Mouse (Mus musculus): ENCODE measurements around the gene Gm45140. TPM values are rescaled to one million over a fixed set of nuclear protein-coding genes. Genes with fewer than 3 reads are reported as not detected.
A peak's percentile ranks its signal among the peaks of the same experiment; 100 is the strongest.
"Not testable (repeated sequence)": the region's sequence is repeated elsewhere in the genome, so short reads cannot be mapped to it uniquely, and the experiment has no call there.

Gene Gm45140
- polyA plus RNA-seq, 2 experiments: 2.7 to 9.1 TPM

GRCm38 (mm10) chr6:87776663-87777062 is 58.9 kb downstream of the Gm45140 start:
- ATAC-seq (ENCODE audit: low FRiP score, low read depth) (no peak), DNase-seq (ENCODE audit: low spot score) (no peak)
- H3K4me1 ChIP-seq (ENCODE audit: control insufficient read depth, insufficient read depth, low read length): no peaks in the 10 kb centered on the region; the same call in 1 of the 2 replicates
- no peak overlapping the region for H3K4me3 ChIP-seq (replicated peaks; ENCODE audit: low read length)
- WGBS: 82% methylated on average over 1 of the region's 1 CpGs
- no peaks in the 10 kb centered on the region for H3K36me3 ChIP-seq (ENCODE audit: control insufficient read depth, insufficient read depth, low read length)
- no peak for TF ChIP-seq POLR2A (IDR thresholded peaks at IDR 0.05; ENCODE audit: borderline replicate concordance, extremely low read depth, insufficient read depth, insufficient read length)
- no peaks in the 10 kb centered on the region for H3K27me3 ChIP-seq (ENCODE audit: control insufficient read depth, insufficient read depth, low read length)
- no peak overlapping the region for H3K9ac ChIP-seq (ENCODE audit: low read depth, low read length, severe bottlenecking)
- H3K9me3 ChIP-seq (ENCODE audit: control insufficient read depth, low read length): no peaks in the 10 kb centered on the region
- no peak overlapping the region for H3K4me2 ChIP-seq (replicated peaks; ENCODE audit: low read depth, low read length, severe bottlenecking)
- no peak overlapping the region for H3K27ac ChIP-seq (replicated peaks; ENCODE audit: low read depth, low read length)

- Histone ChIP-seq H3K36me3 (ENCODE audit: control insufficient read depth, insufficient read depth, low read length) (no peaks in the 10 kb centered on the region), H3K27me3 (ENCODE audit: control insufficient read depth, insufficient read depth, low read length) (no peaks in the 10 kb centered on the region), H3K4me2 (replicated peaks; ENCODE audit: low read depth, low read length, severe bottlenecking) (no peak overlapping the region), H3K9ac (ENCODE audit: low read depth, low read length, severe bottlenecking) (no peak overlapping the region), H3K4me3 (replicated peaks; ENCODE audit: low read length) (no peak overlapping the region), H3K27ac (replicated peaks; ENCODE audit: low read depth, low read length) (no peak overlapping the region), H3K4me1 (ENCODE audit: control insufficient read depth, insufficient read depth, low read length) (no peaks in the 10 kb centered on the region; the same call in 1 of the 2 replicates), H3K9me3 (ENCODE audit: control insufficient read depth, low read length) (no peaks in the 10 kb centered on the region)
- DNase-seq (ENCODE audit: low spot score): no peak
- ATAC-seq (ENCODE audit: low FRiP score, low read depth): no peak
- WGBS: 77% methylated on average over 3 of the region's 3 CpGs
- TF ChIP-seq POLR2A (IDR thresholded peaks at IDR 0.05; ENCODE audit: borderline replicate concordance, extremely low read depth, insufficient read depth, insufficient read length): no peak
Observed at GRCm38 (mm10) chr6:87775588-87776245, 59.9 kb downstream of the Gm45140 start.

GRCm38 (mm10) chr6:87774909-87775308 is 60.7 kb downstream of the Gm45140 start:
- Histone ChIP-seq H3K27me3 (ENCODE audit: control insufficient read depth, insufficient read depth, low read length) (no peaks in the 10 kb centered on the region), H3K4me2 (replicated peaks; ENCODE audit: low read depth, low read length, severe bottlenecking) (no peak overlapping the region), H3K4me1 (ENCODE audit: control insufficient read depth, insufficient read depth, low read length) (no peaks in the 10 kb centered on the region; the same call in 1 of the 2 replicates), H3K4me3 (replicated peaks; ENCODE audit: low read length) (no peak overlapping the region), H3K9ac (ENCODE audit: low read depth, low read length, severe bottlenecking) (no peak overlapping the region), H3K9me3 (ENCODE audit: control insufficient read depth, low read length) (no peaks in the 10 kb centered on the region), H3K36me3 (ENCODE audit: control insufficient read depth, insufficient read depth, low read length) (no peaks in the 10 kb centered on the region), H3K27ac (replicated peaks; ENCODE audit: low read depth, low read length) (no peak overlapping the region)
- DNase-seq (ENCODE audit: low spot score): no peak
- no peak for TF ChIP-seq POLR2A (IDR thresholded peaks at IDR 0.05; ENCODE audit: borderline replicate concordance, extremely low read depth, insufficient read depth, insufficient read length)
- no peak for ATAC-seq (ENCODE audit: low FRiP score, low read depth)
- WGBS: 81% methylated on average over 9 of the region's 9 CpGs

GRCm38 (mm10) chr6:87774466-87774865 is 61.1 kb downstream of the Gm45140 start:
- no peaks in the 10 kb centered on the region; the same call in 1 of the 2 replicates for H3K4me1 ChIP-seq (ENCODE audit: control insufficient read depth, insufficient read depth, low read length)
- H3K36me3 ChIP-seq (ENCODE audit: control insufficient read depth, insufficient read depth, low read length): no peaks in the 10 kb centered on the region
- no peak overlapping the region for H3K27ac ChIP-seq (replicated peaks; ENCODE audit: low read depth, low read length)
- no peak overlapping the region for H3K4me2 ChIP-seq (replicated peaks; ENCODE audit: low read depth, low read length, severe bottlenecking)
- H3K4me3 ChIP-seq (replicated peaks; ENCODE audit: low read length): no peak overlapping the region
- H3K9ac ChIP-seq (ENCODE audit: low read depth, low read length, severe bottlenecking): no peak overlapping the region
- 21% methylated on average over 1 of the region's 1 CpGs for WGBS
- TF ChIP-seq POLR2A (IDR thresholded peaks at IDR 0.05; ENCODE audit: borderline replicate concordance, extremely low read depth, insufficient read depth, insufficient read length): no peak
- no peaks in the 10 kb centered on the region for H3K27me3 ChIP-seq (ENCODE audit: control insufficient read depth, insufficient read depth, low read length)
- H3K9me3 ChIP-seq (ENCODE audit: control insufficient read depth, low read length): no peaks in the 10 kb centered on the region
- ATAC-seq (ENCODE audit: low FRiP score, low read depth) (no peak), DNase-seq (ENCODE audit: low spot score) (no peak)

GRCm38 (mm10) chr6:87770626-87771025 is 65.0 kb downstream of the Gm45140 start:
- H3K27me3 ChIP-seq (ENCODE audit: control insufficient read depth, insufficient read depth, low read length): no peaks in the 10 kb centered on the region
- DNase-seq (ENCODE audit: low spot score) (peak; percentile 15), ATAC-seq (ENCODE audit: low FRiP score, low read depth) (no peak)
- no peaks in the 10 kb centered on the region for H3K4me1 ChIP-seq (ENCODE audit: control insufficient read depth, insufficient read depth, low read length)
- H3K4me3 ChIP-seq (replicated peaks; ENCODE audit: low read length): no peak overlapping the region
- no peaks in the 10 kb centered on the region for H3K9me3 ChIP-seq (ENCODE audit: control insufficient read depth, low read length)
- H3K27ac ChIP-seq (replicated peaks; ENCODE audit: low read depth, low read length): no peak overlapping the region
- 47% methylated on average over 8 of the region's 8 CpGs for WGBS
- H3K9ac ChIP-seq (ENCODE audit: low read depth, low read length, severe bottlenecking): no peak overlapping the region
- H3K4me2 ChIP-seq (replicated peaks; ENCODE audit: low read depth, low read length, severe bottlenecking): no peak overlapping the region
- H3K36me3 ChIP-seq (ENCODE audit: control insufficient read depth, insufficient read depth, low read length): no peaks in the 10 kb centered on the region
- TF ChIP-seq POLR2A (IDR thresholded peaks at IDR 0.05; ENCODE audit: borderline replicate concordance, extremely low read depth, insufficient read depth, insufficient read length): no peak

- not testable (repeated sequence) for H3K4me1 ChIP-seq (ENCODE audit: control insufficient read depth, insufficient read depth, low read length); ATAC-seq (ENCODE audit: low FRiP score, low read depth); H3K36me3 ChIP-seq (ENCODE audit: control insufficient read depth, insufficient read depth, low read length); H3K4me2 ChIP-seq (replicated peaks; ENCODE audit: low read depth, low read length, severe bottlenecking); H3K9ac ChIP-seq (ENCODE audit: low read depth, low read length, severe bottlenecking); H3K27ac ChIP-seq (replicated peaks; ENCODE audit: low read depth, low read length); H3K9me3 ChIP-seq (ENCODE audit: control insufficient read depth, low read length); H3K27me3 ChIP-seq (ENCODE audit: control insufficient read depth, insufficient read depth, low read length); H3K4me3 ChIP-seq (replicated peaks; ENCODE audit: low read length); DNase-seq (ENCODE audit: low spot score)
- WGBS: 95% methylated on average over 2 of the region's 2 CpGs
Observed at GRCm38 (mm10) chr6:87764296-87764695, 71.3 kb downstream of the Gm45140 start.
